Mouse (Mus musculus) testis, adult 2 months (tissue): ENCODE data around the gene Ly6g6d.

Experiments used
- CTCF ChIP-seq: fragments of 200-500 bp; IDR thresholded peaks from 2 replicates; pipeline ENCODE4 v1.5.1; 2012; ENCODE audit warnings: low read depth, mild to moderate bottlenecking, inconsistent platforms, low read length, moderate library complexity; ENCODE audit not compliant: control insufficient read depth, insufficient read depth, insufficient replicate concordance
- POLR2A ChIP-seq: fragments of 200-500 bp; IDR thresholded peaks from 2 replicates; pipeline ENCODE4 v1.6.1; 2012; ENCODE audit warnings: low read depth, mild to moderate bottlenecking, inconsistent platforms, low read length, moderate library complexity; ENCODE audit not compliant: control insufficient read depth

DNA sequence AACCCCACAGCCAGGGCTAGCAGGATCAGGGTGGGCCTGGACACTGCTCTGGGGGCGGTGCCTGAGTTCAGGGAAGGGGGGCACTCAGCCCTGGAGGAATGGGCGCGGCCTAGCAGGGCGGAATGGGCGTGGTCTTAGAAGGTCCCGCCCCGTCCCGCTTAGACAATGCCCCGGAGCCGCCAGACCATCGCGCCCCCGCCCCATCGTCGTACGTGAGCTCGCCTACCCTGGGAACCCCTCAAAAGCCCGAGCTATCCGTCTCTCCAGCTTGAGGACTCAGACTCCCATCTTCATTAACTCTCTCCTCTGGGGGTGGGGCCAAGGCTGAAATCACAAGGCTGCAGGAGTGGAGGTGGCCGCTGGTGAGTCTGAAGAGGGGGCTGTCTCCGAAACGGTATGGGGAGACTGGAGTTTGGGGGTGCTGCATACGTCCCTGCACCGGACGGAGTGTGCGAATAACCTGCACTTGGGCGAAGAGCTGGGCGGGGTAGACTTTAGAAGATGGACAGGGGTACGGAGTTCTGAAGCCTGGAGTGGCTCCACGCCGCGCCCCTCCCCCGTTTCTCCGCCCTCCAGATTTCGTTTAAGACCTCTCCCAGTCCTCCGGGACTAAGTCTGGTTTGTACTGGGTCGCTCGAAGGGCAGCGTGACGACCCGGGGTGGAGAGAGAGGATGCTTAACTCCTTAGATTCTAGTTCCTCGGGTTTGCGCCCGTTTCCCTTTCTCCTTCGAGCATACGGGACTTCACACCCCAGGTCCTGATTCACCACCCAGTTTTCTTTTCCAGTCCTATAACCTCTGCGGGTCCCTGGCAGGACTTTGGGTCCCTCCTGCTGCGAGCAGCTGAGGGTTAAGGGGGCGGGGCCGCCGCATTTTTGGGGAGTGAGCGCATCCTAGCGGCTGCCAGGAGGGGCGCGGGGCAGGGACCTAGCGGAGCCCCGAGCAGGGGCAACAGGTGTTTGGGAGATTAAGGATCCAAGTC is 18.7 kb downstream of the Ly6g6d start, which contains the start of gene Ddah2:
- 0 out of 2 replicates have a peak, but pooled peaks have one; percentile 25 for TF ChIP-seq CTCF
- TF ChIP-seq POLR2A: no peak; the same call in 1 of the 2 replicates
